Mouse (Mus musculus): ENCODE data around the gene Tex29. TPM values are rescaled to one million over a fixed set of nuclear protein-coding genes. Genes with fewer than 3 reads are reported as not detected.

The Tex29 gene
- total RNA-seq, 1 experiment = not detected

- no peak for DNase-seq (ENCODE audit: low read depth, low spot score)
- no peak for TF ChIP-seq HCFC1 (IDR thresholded peaks at IDR 0.05; ENCODE audit: borderline replicate concordance, insufficient read depth, low read length)
- TF ChIP-seq MAFK (IDR thresholded peaks at IDR 0.05; ENCODE audit: insufficient read depth, low read depth, low read length) = no peak
- TF ChIP-seq ZNF384 (IDR thresholded peaks at IDR 0.05; ENCODE audit: low read depth, low read length) = no peak
- no peak for TF ChIP-seq CHD2 (IDR thresholded peaks at IDR 0.05; ENCODE audit: low read depth, low read length)
- no peak for TF ChIP-seq ZC3H11A (IDR thresholded peaks at IDR 0.05; ENCODE audit: borderline replicate concordance, low read depth, low read length)
- Histone ChIP-seq H3K9me3 (ENCODE audit: control insufficient read depth, insufficient read depth, low read depth, low read length) (no peaks in the 10 kb centered on the region), H3K36me3 (ENCODE audit: control insufficient read depth, insufficient read depth, low read length, poor library complexity, severe bottlenecking) (peaks cover 7% of the 10 kb centered on the region), H3K4me3 (ENCODE audit: insufficient read depth in 1 of 2, low read depth in 1 of 2, low read length in 2 of 2, poor library complexity in 1 of 2, severe bottlenecking in 1 of 2) (no peak overlapping the region), H3K4me1 (ENCODE audit: control insufficient read depth in 2 of 2, insufficient read depth in 2 of 2, low read length in 2 of 2, poor library complexity in 1 of 2) (no peaks in the 10 kb centered on the region), H3K27ac (ENCODE audit: insufficient read depth, low read depth, low read length, poor library complexity, severe bottlenecking) (no peak overlapping the region), H3K9ac (ENCODE audit: insufficient read depth, low read depth, low read length, poor library complexity, severe bottlenecking) (no peak overlapping the region)
- in situ Hi-C loops (cut with MboI; ENCODE audit: low sequenced_read_pairs in 2 of 2, unreplicated experiment in 2 of 2) = no loop called here
Measured at GRCm38 (mm10) chr8:11798480-11798867, 41.8 kb upstream of the Tex29 start.

DNA sequence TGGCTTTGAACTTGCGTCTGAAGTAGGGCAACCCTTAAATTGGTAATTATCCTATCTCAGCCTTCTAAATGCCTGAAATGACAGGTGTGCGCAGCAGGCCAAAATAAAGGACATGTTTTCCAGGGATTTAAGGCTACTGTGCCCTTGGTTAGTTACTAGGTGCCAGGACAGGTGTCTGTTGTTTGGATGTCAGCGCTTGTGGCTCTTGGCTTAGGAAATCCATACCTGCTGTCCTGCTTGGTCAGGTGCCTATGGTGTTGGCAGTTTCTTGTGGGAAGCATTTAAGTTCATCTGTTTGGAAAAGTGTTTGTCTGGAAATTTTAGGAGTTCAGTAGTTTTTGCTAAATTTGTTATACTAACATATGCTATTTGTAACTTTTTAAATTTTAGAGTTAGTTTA lies 41.2 kb upstream of the Tex29 start:
- H3K9ac ChIP-seq (ENCODE audit: insufficient read depth, low read depth, low read length, poor library complexity, severe bottlenecking) = no peak overlapping the region
- H3K4me3 ChIP-seq (ENCODE audit: insufficient read depth in 1 of 2, low read depth in 1 of 2, low read length in 2 of 2, poor library complexity in 1 of 2, severe bottlenecking in 1 of 2) = no peak overlapping the region
- H3K9me3 ChIP-seq (ENCODE audit: control insufficient read depth, insufficient read depth, low read depth, low read length) = no peaks in the 10 kb centered on the region
- DNase-seq (ENCODE audit: low read depth, low spot score) = no peak
- no peak overlapping the region for H3K27ac ChIP-seq (ENCODE audit: insufficient read depth, low read depth, low read length, poor library complexity, severe bottlenecking)
- TF ChIP-seq MAFK (IDR thresholded peaks at IDR 0.05; ENCODE audit: insufficient read depth, low read depth, low read length) (no peak), HCFC1 (IDR thresholded peaks at IDR 0.05; ENCODE audit: borderline replicate concordance, insufficient read depth, low read length) (no peak), CHD2 (IDR thresholded peaks at IDR 0.05; ENCODE audit: low read depth, low read length) (no peak), ZC3H11A (IDR thresholded peaks at IDR 0.05; ENCODE audit: borderline replicate concordance, low read depth, low read length) (no peak), ZNF384 (IDR thresholded peaks at IDR 0.05; ENCODE audit: low read depth, low read length) (no peak)
- in situ Hi-C loops (cut with MboI; ENCODE audit: low sequenced_read_pairs in 2 of 2, unreplicated experiment in 2 of 2) = no loop called here
- H3K36me3 ChIP-seq (ENCODE audit: control insufficient read depth, insufficient read depth, low read length, poor library complexity, severe bottlenecking) = peaks cover 7% of the 10 kb centered on the region
- no peaks in the 10 kb centered on the region for H3K4me1 ChIP-seq (ENCODE audit: control insufficient read depth in 2 of 2, insufficient read depth in 2 of 2, low read length in 2 of 2, poor library complexity in 1 of 2)

DNA sequence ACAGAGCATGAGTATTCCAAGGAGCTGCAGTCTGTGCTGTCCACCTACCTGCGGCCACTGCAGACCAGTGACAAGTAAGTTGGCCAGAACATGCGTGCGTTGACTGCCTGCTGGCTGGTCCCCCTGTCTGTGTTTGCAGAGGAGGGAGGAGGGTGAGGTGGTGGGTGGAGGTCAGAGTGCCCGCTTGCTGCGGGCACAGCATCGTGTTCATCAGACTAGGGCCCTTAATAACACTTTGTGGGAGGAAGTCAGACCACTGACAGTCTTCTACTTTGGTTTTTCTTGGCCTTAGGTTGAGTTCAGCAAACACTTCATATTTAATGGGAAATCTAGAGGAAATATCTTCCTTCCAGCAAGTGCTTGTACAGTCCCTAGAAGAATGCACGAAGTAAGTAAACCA lies 39.8 kb upstream of the Tex29 start:
- peaks cover 7% of the 10 kb centered on the region for H3K36me3 ChIP-seq (ENCODE audit: control insufficient read depth, insufficient read depth, low read length, poor library complexity, severe bottlenecking)
- no peak overlapping the region for H3K9ac ChIP-seq (ENCODE audit: insufficient read depth, low read depth, low read length, poor library complexity, severe bottlenecking)
- in situ Hi-C loops (cut with MboI; ENCODE audit: low sequenced_read_pairs in 2 of 2, unreplicated experiment in 2 of 2) = no loop called here
- no peaks in the 10 kb centered on the region for H3K9me3 ChIP-seq (ENCODE audit: control insufficient read depth, insufficient read depth, low read depth, low read length)
- no peak for DNase-seq (ENCODE audit: low read depth, low spot score)
- no peak overlapping the region for H3K4me3 ChIP-seq (ENCODE audit: insufficient read depth in 1 of 2, low read depth in 1 of 2, low read length in 2 of 2, poor library complexity in 1 of 2, severe bottlenecking in 1 of 2)
- H3K4me1 ChIP-seq (ENCODE audit: control insufficient read depth in 2 of 2, insufficient read depth in 2 of 2, low read length in 2 of 2, poor library complexity in 1 of 2) = no peaks in the 10 kb centered on the region
- H3K27ac ChIP-seq (ENCODE audit: insufficient read depth, low read depth, low read length, poor library complexity, severe bottlenecking) = no peak overlapping the region
- TF ChIP-seq MAFK (IDR thresholded peaks at IDR 0.05; ENCODE audit: insufficient read depth, low read depth, low read length) (no peak), ZC3H11A (IDR thresholded peaks at IDR 0.05; ENCODE audit: borderline replicate concordance, low read depth, low read length) (no peak), HCFC1 (IDR thresholded peaks at IDR 0.05; ENCODE audit: borderline replicate concordance, insufficient read depth, low read length) (no peak), CHD2 (IDR thresholded peaks at IDR 0.05; ENCODE audit: low read depth, low read length) (no peak), ZNF384 (IDR thresholded peaks at IDR 0.05; ENCODE audit: low read depth, low read length) (no peak)

DNA sequence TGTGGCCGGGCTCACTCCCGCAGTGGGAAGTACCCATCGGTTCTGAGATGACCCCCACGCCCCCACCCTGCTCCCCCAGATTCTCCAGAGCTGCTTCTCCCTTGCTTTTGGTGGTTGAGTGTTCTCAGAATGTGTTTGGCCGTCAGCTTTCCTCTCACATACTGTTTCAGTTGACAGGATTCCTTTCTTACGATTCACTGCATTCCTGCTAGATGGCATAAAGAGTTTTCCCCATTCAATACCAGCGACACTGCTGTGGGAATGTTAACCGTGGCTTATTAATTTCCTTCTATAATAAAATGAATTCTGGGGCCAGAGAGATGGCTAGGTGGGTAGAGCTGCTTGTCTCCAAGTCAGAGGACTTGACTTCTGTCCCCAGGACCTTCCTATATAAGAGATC lies 38.7 kb upstream of the Tex29 start:
- DNase-seq (ENCODE audit: low read depth, low spot score) = no peak
- H3K36me3 ChIP-seq (ENCODE audit: control insufficient read depth, insufficient read depth, low read length, poor library complexity, severe bottlenecking) = peaks cover 9% of the 10 kb centered on the region
- no peak overlapping the region for H3K27ac ChIP-seq (ENCODE audit: insufficient read depth, low read depth, low read length, poor library complexity, severe bottlenecking)
- H3K9ac ChIP-seq (ENCODE audit: insufficient read depth, low read depth, low read length, poor library complexity, severe bottlenecking) = no peak overlapping the region
- no peaks in the 10 kb centered on the region for H3K9me3 ChIP-seq (ENCODE audit: control insufficient read depth, insufficient read depth, low read depth, low read length)
- H3K4me3 ChIP-seq (ENCODE audit: insufficient read depth in 1 of 2, low read depth in 1 of 2, low read length in 2 of 2, poor library complexity in 1 of 2, severe bottlenecking in 1 of 2) = no peak overlapping the region
- no peaks in the 10 kb centered on the region for H3K4me1 ChIP-seq (ENCODE audit: control insufficient read depth in 2 of 2, insufficient read depth in 2 of 2, low read length in 2 of 2, poor library complexity in 1 of 2)
- in situ Hi-C loops (cut with MboI; ENCODE audit: low sequenced_read_pairs in 2 of 2, unreplicated experiment in 2 of 2) = no loop called here
- TF ChIP-seq CHD2 (IDR thresholded peaks at IDR 0.05; ENCODE audit: low read depth, low read length) (no peak), HCFC1 (IDR thresholded peaks at IDR 0.05; ENCODE audit: borderline replicate concordance, insufficient read depth, low read length) (no peak), ZNF384 (IDR thresholded peaks at IDR 0.05; ENCODE audit: low read depth, low read length) (no peak), MAFK (IDR thresholded peaks at IDR 0.05; ENCODE audit: insufficient read depth, low read depth, low read length) (no peak), ZC3H11A (IDR thresholded peaks at IDR 0.05; ENCODE audit: borderline replicate concordance, low read depth, low read length) (no peak)

DNA sequence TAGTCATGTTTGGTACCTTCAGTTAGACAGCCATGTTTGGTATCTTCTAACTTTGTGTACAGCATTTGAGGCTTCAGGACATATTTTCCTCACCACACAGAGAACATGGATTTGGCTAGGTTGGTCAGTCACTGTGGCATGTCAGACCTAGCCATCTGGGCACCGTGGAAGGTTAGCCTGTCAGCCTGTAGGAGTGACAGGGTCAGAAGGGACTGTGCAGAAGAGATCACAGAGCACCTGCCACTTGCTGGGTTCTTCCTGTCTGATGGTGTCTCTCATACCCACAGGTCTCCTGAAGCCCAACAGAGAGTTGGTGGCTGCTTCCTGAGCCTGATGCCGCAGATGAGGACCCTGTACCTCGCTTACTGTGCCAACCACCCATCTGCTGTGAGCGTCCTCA lies 35.4 kb upstream of the Tex29 start:
- no peaks in the 10 kb centered on the region for H3K4me1 ChIP-seq (ENCODE audit: control insufficient read depth in 2 of 2, insufficient read depth in 2 of 2, low read length in 2 of 2, poor library complexity in 1 of 2)
- H3K9ac ChIP-seq (ENCODE audit: insufficient read depth, low read depth, low read length, poor library complexity, severe bottlenecking) = no peak overlapping the region
- H3K9me3 ChIP-seq (ENCODE audit: control insufficient read depth, insufficient read depth, low read depth, low read length) = no peaks in the 10 kb centered on the region
- in situ Hi-C loops (cut with MboI; ENCODE audit: low sequenced_read_pairs in 2 of 2, unreplicated experiment in 2 of 2) = no loop called here
- no peak overlapping the region for H3K27ac ChIP-seq (ENCODE audit: insufficient read depth, low read depth, low read length, poor library complexity, severe bottlenecking)
- TF ChIP-seq ZC3H11A (IDR thresholded peaks at IDR 0.05; ENCODE audit: borderline replicate concordance, low read depth, low read length) (no peak), MAFK (IDR thresholded peaks at IDR 0.05; ENCODE audit: insufficient read depth, low read depth, low read length) (no peak), ZNF384 (IDR thresholded peaks at IDR 0.05; ENCODE audit: low read depth, low read length) (no peak), HCFC1 (IDR thresholded peaks at IDR 0.05; ENCODE audit: borderline replicate concordance, insufficient read depth, low read length) (no peak), CHD2 (IDR thresholded peaks at IDR 0.05; ENCODE audit: low read depth, low read length) (no peak)
- H3K36me3 ChIP-seq (ENCODE audit: control insufficient read depth, insufficient read depth, low read length, poor library complexity, severe bottlenecking) = peaks cover 33% of the 10 kb centered on the region
- DNase-seq (ENCODE audit: low read depth, low spot score) = no peak
- no peak overlapping the region for H3K4me3 ChIP-seq (ENCODE audit: insufficient read depth in 1 of 2, low read depth in 1 of 2, low read length in 2 of 2, poor library complexity in 1 of 2, severe bottlenecking in 1 of 2)
